Mouse (Mus musculus): Measurements from ENCODE around the gene Apoc3.

DNA sequence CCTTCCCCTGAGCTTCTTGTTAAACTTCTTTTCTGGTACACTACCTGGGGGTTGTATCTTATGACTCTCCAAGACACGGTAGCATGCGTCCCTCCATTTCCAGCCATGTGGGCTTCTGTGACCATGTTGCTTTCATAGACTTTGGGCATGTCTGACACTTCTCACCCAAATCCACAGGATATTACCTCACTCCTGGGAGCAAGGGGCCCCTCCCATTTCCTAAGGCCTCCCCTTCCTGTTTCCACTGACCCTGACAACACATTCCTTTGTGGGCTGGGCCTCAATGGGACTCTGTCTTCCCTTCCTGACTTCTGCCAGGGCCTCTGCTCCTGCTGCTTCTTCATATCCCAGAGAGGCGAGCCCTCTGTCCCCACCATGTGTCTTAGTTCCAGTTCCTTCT lies 22.1 kb upstream of the Apoc3 start:
- no peak for TF ChIP-seq EP300 (IDR thresholded peaks at IDR 0.05; ENCODE audit: low read depth in 1 of 2, low read length in 2 of 2)
- no peak for TF ChIP-seq POLR2A (IDR thresholded peaks at IDR 0.05; ENCODE audit: control insufficient read depth in 1 of 2, insufficient read depth in 1 of 2, low read depth in 1 of 2, low read length in 2 of 2, poor library complexity in 1 of 2)
- TF ChIP-seq SIN3A (IDR thresholded peaks at IDR 0.05; ENCODE audit: low read length) = no peak
- TF ChIP-seq CTCF (IDR thresholded peaks at IDR 0.05 in 2 of 3, conservative IDR thresholded peaks at IDR 0.05 in 1 of 3; ENCODE audit: control insufficient read depth in 1 of 3, insufficient read depth in 1 of 3, low read depth in 2 of 3, low read length in 3 of 3, poor library complexity in 1 of 3, severe bottlenecking in 1 of 3) = no peak
- no peak for TF ChIP-seq JUND (IDR thresholded peaks at IDR 0.05; ENCODE audit: low read depth, low read length)
- TF ChIP-seq HCFC1 (IDR thresholded peaks at IDR 0.05; ENCODE audit: low read depth, low read length) = no peak
- TF ChIP-seq RCOR1 (IDR thresholded peaks at IDR 0.05; ENCODE audit: low read depth, low read length) = no peak
- TF ChIP-seq MAX (IDR thresholded peaks at IDR 0.05; ENCODE audit: low read length) = no peak
- TF ChIP-seq TBP (IDR thresholded peaks at IDR 0.05; ENCODE audit: low read depth, low read length) = no peak
- no peak for TF ChIP-seq CHD1 (IDR thresholded peaks at IDR 0.05; ENCODE audit: low read depth, low read length)
- no peak for TF ChIP-seq MAZ (IDR thresholded peaks at IDR 0.05; ENCODE audit: low read depth, low read length)
- TF ChIP-seq MXI1 (IDR thresholded peaks at IDR 0.05; ENCODE audit: low read depth, low read length) = no peak
- TF ChIP-seq BHLHE40 (IDR thresholded peaks at IDR 0.05; ENCODE audit: borderline replicate concordance, low read depth, low read length) = no peak
